Mouse (Mus musculus) brain, embryonic 14.5 days (tissue): ENCODE data around the gene 4933430I17Rik.
A peak's percentile ranks its signal among the peaks of the same experiment; 100 is the strongest.

ENCODE experiments used
- CTCF ChIP-seq: fragments of 200-500 bp; IDR thresholded peaks from 2 replicates; pipeline ENCODE4 v1.5.1; 2012; ENCODE audit warnings: inconsistent platforms, mild to moderate bottlenecking, moderate library complexity, borderline replicate concordance; ENCODE audit not compliant: insufficient read depth, insufficient read length; ENCODE audit errors: extremely low read depth
- POLR2A ChIP-seq: fragments of 200-500 bp; IDR thresholded peaks from 2 replicates; pipeline ENCODE4 v1.6.1; 2012; ENCODE audit warnings: mild to moderate bottlenecking, inconsistent platforms, borderline replicate concordance; ENCODE audit not compliant: poor library complexity, insufficient read depth, insufficient read length, severe bottlenecking; ENCODE audit errors: extremely low read depth

DNA sequence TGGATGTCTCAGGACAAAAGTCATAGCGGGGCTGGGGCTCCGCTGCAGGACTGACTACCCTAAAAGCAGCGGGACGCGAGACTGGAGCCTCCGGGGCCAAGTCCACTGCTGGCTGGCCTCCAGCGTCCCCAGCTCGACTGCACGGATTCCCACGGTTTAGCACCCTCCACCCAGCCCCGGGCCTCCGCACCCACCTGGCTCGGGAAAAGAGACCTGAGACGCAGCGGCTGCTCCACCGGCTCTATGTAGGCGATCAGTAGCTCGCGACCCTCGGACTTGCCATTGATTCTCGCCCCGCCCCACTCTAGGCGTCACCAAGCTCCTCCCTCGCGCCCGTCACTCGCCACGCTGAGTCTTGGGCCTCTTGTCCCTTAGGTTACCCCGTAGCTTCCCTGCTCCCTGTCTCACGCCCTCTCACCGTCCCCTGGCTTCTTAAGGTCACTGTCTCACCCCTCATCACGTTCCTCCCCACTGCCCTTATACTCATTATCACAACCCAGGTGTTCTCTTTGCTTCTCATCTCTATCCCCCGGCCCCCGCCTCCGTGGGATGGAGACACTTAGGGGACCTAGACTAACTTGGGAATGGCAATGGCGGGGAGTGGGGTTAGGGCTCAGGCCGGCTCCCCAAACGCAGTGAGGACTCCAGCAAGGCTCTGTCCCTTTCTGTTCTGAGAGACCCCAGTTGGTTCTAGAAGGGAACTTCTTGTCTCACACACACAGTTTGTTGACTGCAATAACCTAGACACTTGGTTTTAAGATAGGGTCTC lies 23.0 kb upstream of the 4933430I17Rik start:
- peak; percentile 53; the same call in 1 of the 2 replicates for TF ChIP-seq POLR2A
- TF ChIP-seq CTCF: no peak
